Mouse (Mus musculus) adrenal gland, adult 18-20 months (tissue): Measurements from ENCODE around the gene Gm3149. TPM values are rescaled to one million over a fixed set of nuclear protein-coding genes. Genes with fewer than 3 reads are reported as not detected.
A peak's percentile ranks its signal among the peaks of the same experiment; 100 is the strongest.
"Not testable (repeated sequence)": the region's sequence is repeated elsewhere in the genome, so short reads cannot be mapped to it uniquely, and the experiment has no call there.

ENCODE experiments used
- DNase-seq, 2 experiments: peaks; one replicate each; pipeline ENCODE4 v3.0.0; 2021 to 2022; ENCODE audit warnings: low spot score in 2 of 2
- long read RNA-seq, 2 experiments: library from polyadenylated mRNA; stranded (forward); transcript quantifications; one replicate each; pipeline ENCODE4 v2.0.0; 2021
- total RNA-seq, 2 experiments: library from RNA; stranded (reverse); gene quantifications; 1 replicate in 1 of 2; 2 replicates in 1 of 2; pipeline ENCODE4 v1.2.3; 2021

The Gm3149 gene
- not detected for total RNA-seq
- long read RNA-seq, experiment 1, result 0 reads
- long read RNA-seq, experiment 2, result 0 reads

DNA sequence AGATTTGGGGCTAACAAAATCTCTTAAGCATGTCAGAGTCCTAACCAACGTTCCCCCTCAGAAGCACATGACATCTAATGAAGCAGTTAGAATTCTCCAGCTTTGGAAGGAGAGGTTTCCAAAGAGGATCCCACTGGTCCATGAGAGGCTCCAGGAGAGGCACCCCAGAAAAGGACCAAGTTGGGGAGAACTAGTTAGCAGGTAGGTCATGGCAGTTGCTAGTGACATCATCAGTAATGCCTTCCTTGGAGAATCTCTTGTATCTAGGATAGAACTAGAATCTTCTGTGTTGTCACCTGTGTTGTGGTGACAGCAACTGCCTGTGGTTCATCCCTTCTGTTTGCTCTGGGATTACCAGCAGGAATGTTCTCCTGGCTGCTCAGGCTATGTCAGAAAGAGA is at the start of gene Gm3149:
Gene Gm3149, plus strand, starts transcription at position 301 of the 400 bp plus-strand sequence.
- DNase-seq, result not testable (repeated sequence)

DNA sequence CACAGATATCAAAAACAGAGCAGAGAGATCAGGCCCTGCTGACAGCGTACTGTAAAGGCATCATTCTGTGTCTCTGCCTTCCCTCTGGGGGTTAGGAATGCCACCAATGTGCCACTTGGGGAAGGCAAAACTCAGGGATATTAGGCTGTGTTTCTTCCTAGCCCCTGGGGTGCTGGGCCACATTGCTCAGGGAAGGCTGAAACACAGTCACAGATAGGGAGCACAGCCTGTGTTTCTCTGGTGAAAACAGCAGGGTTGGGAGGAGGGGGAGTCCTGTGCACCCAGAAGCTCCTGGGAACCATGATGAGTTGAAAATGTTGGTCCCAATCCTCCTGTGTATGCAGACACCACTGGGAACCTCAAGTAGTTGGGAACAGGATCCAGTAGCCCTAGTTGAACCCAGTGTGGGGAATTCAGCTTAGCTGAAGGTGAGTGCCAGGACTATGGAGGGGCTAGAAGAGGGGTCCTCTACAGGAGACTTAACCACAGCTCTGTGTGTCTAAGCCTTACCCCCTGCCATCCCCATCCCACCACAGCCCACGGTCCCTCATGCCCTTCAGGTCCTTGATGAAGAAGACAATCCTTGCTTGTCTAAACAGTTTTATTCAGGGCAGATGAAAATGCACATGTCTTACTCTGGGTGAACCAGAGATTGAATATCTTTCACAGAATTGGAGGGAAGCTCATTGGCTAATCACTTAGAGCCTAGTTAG is 47.7 kb upstream of the Gm3149 start:
- DNase-seq, result peak in 1 of 2 experiments; percentile 20

DNA sequence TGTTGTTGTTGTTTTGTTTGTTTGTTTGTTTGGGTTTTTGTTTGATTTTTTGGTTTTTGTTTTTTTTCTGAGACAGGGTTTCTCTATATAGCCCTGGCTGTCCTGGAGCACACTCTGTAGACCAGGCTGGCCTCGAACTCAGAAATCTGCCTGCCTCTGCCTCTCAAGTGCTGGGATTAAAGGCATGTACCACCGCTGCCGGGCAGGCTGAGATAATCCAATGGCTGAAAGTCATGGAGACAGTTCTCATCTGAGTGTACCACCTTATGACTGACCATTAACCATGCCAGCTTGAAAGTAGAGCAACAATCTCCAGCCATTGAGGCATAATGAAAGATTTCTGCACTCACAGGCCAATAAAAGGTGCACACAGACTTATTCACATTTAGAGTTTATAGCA is 37.3 kb upstream of the Gm3149 start:
- peak in 1 of 2 experiments; percentile 23 for DNase-seq

DNA sequence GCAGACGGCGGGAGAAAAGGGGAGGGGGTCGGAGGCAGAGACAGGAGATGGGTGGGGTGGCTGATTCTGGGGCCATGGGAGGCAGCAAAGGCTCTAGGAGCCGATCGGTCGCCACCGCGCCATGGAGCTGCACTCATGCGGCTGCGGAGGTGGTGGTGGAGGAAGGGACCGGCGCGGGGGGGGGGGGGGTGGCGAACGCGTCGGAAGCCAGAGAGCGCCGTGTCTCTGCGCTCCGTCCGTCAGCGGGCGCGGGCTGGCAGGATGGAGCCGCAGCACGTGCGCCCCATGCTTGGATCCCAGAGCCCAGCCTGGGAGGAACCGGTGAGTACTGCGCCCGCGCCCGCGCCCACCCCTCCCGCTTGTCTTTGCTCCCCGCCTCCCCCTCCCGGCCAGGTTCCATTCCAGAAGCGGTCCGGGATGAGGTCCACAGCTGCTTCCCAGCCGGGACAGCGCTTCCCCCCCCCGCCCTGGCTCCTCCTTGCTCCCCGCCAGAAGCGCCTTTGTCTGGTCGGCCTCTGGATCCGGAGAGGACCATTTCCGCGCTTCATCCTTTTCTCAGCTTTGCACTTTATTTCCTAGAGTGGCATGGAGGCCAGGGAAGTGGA is 17.5 kb downstream of the Gm3149 start, which contains the start of gene 2610042L04Rik:
Gene 2610042L04Rik, plus strand, starts transcription at position 288 of the 605 bp plus-strand sequence.
- DNase-seq, result not testable (repeated sequence)

DNA sequence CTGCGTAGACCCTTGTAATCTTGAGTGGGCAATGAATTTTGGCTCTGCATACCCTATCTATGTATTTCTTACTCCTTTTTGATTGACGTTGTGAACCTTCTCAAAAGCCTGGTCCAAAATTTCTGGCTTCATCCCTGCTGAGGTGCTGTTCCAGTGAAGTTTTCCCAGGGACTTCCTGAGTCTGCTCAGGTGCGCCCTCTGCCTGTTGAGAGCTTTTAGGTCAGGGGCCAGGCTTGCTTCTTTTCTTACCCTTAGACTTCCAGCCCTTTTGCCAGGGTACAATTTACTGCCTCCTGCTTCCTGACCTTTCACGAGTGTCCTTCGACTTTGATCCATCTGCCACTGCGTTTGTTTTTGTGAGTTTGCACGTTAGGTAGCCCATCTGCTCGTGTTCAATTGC is 18.4 kb downstream of the Gm3149 start:
- DNase-seq, result not testable (repeated sequence)

DNA sequence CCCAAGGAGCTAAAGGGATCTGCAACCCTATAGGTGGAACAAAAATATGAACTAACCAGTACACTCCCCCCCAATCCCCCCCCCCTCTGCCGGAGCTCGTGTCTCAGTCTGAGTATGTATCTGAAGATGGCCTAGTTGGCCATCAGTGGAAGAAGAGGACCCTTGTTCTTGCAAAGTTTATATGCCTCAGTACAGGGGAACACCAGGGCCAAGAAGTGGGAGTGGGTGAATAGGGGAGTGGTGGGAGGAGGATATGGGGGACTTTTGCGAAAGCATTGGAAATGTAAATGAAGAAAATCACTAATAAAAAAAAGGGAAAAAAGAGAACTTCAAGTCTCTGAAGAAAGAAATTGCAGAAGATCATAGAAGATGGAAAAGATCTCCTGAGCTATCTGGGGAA is 51.9 kb downstream of the Gm3149 start:
- DNase-seq, result not testable (repeated sequence)

DNA sequence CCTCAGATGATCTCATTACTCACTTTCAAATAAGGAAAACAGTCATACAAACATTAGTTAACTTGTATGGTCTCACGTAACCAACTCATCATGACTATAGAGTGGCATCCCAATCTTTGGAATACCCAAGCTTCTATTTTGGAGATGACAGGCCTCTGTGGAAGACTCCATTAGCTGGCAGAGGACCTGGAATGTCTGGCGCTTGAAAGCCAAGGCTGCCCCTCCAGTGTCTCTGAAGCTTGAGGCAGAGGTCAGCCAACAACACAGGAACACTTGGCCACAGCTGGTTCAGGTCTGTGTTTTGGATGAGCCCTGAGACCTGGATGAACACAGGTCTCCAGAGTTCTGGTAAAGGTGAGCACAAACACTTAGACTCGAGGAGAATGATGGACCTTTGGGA is 52.6 kb downstream of the Gm3149 start:
- not testable (repeated sequence) for DNase-seq

Other genes with a start within 250 kb of the Gm3149 start
- gene Gm3115, start 233.2 kb upstream of the Gm3149 start, total RNA-seq, result not detected
- gene Gm8108, start 206.8 kb upstream of the Gm3149 start, total RNA-seq, result under 1 TPM; 0.32 to 0.36 TPM
- gene Gm3127, start 152.3 kb upstream of the Gm3149 start, total RNA-seq, result not detected
- gene Gm2974, start 134.7 kb upstream of the Gm3149 start, total RNA-seq, result not detected
- not detected for gene Gm3138, start 67.7 kb upstream of the Gm3149 start, total RNA-seq
- not detected for gene 2610042L04Rik, start 17.5 kb downstream of the Gm3149 start, total RNA-seq
- gene Gm3159, start 80.2 kb downstream of the Gm3149 start, total RNA-seq, result not detected
- not detected for gene Gm3164, start 98.2 kb downstream of the Gm3149 start, total RNA-seq
- not detected for gene Gm3173, start 113.7 kb downstream of the Gm3149 start, total RNA-seq
- not detected for gene Gm3182, start 164.5 kb downstream of the Gm3149 start, total RNA-seq
- gene Gm3047, start 238.1 kb downstream of the Gm3149 start, total RNA-seq, result not detected